Mouse (Mus musculus): ENCODE measurements around the gene Pkn1.

DNA sequence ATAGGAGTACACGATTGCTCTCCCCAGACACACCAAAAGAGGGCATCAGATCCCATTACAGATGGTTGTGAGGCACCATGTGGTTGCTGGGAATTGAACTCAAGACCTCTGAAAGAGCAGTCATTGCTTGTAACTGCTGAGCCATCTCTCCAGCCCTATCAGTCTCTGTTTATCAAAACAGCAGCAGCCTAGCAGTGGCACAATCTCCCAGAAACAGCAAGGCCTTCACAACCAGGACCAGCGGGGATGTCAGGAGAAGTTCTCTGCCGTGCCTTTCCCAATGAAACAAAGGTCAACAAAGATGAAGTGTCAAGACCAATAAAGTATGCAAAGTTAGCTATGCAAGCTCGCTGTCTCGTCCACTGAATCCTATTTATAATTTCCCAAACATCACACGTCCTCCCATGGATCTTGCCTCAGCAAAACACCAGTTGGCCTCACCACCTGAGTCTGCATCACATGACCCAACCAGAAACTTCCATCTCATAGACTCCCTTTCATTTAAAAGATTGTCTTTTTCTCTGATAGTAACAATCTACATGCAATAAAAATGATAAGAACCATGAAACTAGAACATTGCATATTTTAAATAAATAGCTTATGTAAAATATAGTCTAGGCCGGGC lies 66.8 kb downstream of the Pkn1 start:
- TF ChIP-seq MAFK (IDR thresholded peaks at IDR 0.05; ENCODE audit: borderline replicate concordance, low read depth, low read length), result no peak
- TF ChIP-seq CTCF (IDR thresholded peaks at IDR 0.05 in 2 of 3, conservative IDR thresholded peaks at IDR 0.05 in 1 of 3; ENCODE audit: control insufficient read depth in 1 of 3, insufficient read depth in 1 of 3, low read depth in 2 of 3, low read length in 3 of 3, poor library complexity in 1 of 3, severe bottlenecking in 1 of 3), result no peak
- no peak for TF ChIP-seq POLR2A (IDR thresholded peaks at IDR 0.05; ENCODE audit: control insufficient read depth in 1 of 2, insufficient read depth in 1 of 2, low read depth in 1 of 2, low read length in 2 of 2, poor library complexity in 1 of 2)
- no peak for TF ChIP-seq E2F4 (IDR thresholded peaks at IDR 0.05; ENCODE audit: borderline replicate concordance, low read depth, low read length)
- no peak for TF ChIP-seq EP300 (IDR thresholded peaks at IDR 0.05; ENCODE audit: low read depth in 1 of 2, low read length in 2 of 2)
- TF ChIP-seq USF1 (IDR thresholded peaks at IDR 0.05; ENCODE audit: low read depth, low read length), result peak; percentile 18; the same call in 1 of the 2 replicates
- TF ChIP-seq TBP (IDR thresholded peaks at IDR 0.05; ENCODE audit: low read depth, low read length), result no peak
- no peak for TF ChIP-seq ETS1 (IDR thresholded peaks at IDR 0.05; ENCODE audit: low read depth, low read length)
- no peak for TF ChIP-seq ELF1 (IDR thresholded peaks at IDR 0.05; ENCODE audit: low read depth, low read length)
- TF ChIP-seq MEF2A (IDR thresholded peaks at IDR 0.05; ENCODE audit: extremely low read depth, insufficient replicate concordance, low read depth, low read length, poor library complexity, severe bottlenecking), result no peak
- no peak for TF ChIP-seq MAZ (IDR thresholded peaks at IDR 0.05; ENCODE audit: low read depth, low read length)
- TF ChIP-seq ZNF384 (IDR thresholded peaks at IDR 0.05; ENCODE audit: low read depth, low read length), result no peak
